Mouse (Mus musculus): ENCODE measurements around the gene Cd300a. TPM values are rescaled to one million over a fixed set of nuclear protein-coding genes. Genes with fewer than 3 reads are reported as not detected.

Gene Cd300a
- total RNA-seq (2015; ENCODE audit: low replicate concordance) (2.1 and 4.3 TPM in 2 replicates), total RNA-seq (2017; ENCODE audit: low replicate concordance) (2.9 and 6.0 TPM in 2 replicates)

GRCm38 (mm10) chr11:114889991-114890518 is at the start of gene Cd300a:
TSS of gene Cd300a (plus strand) at chr11:114890041.
- no peak for ATAC-seq (replicated peaks; ENCODE audit: low FRiP score, poor library complexity, severe bottlenecking)

- ATAC-seq (replicated peaks; ENCODE audit: low FRiP score, poor library complexity, severe bottlenecking): no peak
These were observed 45.9 kb upstream of the Cd300a start for GRCm38 (mm10) chr11:114843818-114844463.

GRCm38 (mm10) chr11:114844464-114845220 is 45.2 kb upstream of the Cd300a start:
- no peak for ATAC-seq (replicated peaks; ENCODE audit: low FRiP score, poor library complexity, severe bottlenecking)

GRCm38 (mm10) chr11:114846336-114846735 is 43.5 kb upstream of the Cd300a start:
- ATAC-seq (replicated peaks; ENCODE audit: low FRiP score, poor library complexity, severe bottlenecking): no peak

- no peak for ATAC-seq (replicated peaks; ENCODE audit: low FRiP score, poor library complexity, severe bottlenecking)
These were observed 42.8 kb upstream of the Cd300a start for GRCm38 (mm10) chr11:114847008-114847407.

- no peak for ATAC-seq (replicated peaks; ENCODE audit: low FRiP score, poor library complexity, severe bottlenecking)
These were observed 40.3 kb upstream of the Cd300a start for GRCm38 (mm10) chr11:114849572-114849971.

- ATAC-seq (replicated peaks; ENCODE audit: low FRiP score, poor library complexity, severe bottlenecking): no peak
These were observed 39.8 kb upstream of the Cd300a start for GRCm38 (mm10) chr11:114850066-114850451.

- no peak for ATAC-seq (replicated peaks; ENCODE audit: low FRiP score, poor library complexity, severe bottlenecking)
These were observed 39.2 kb upstream of the Cd300a start, which contains the start of gene Gprc5c for GRCm38 (mm10) chr11:114850452-114851268. TSS of gene Gprc5c (plus strand) at chr11:114851152.

- no peak for ATAC-seq (replicated peaks; ENCODE audit: low FRiP score, poor library complexity, severe bottlenecking)
These were observed 38.6 kb upstream of the Cd300a start for GRCm38 (mm10) chr11:114851269-114851607.

GRCm38 (mm10) chr11:114851608-114852310 is 38.1 kb upstream of the Cd300a start:
- ATAC-seq (replicated peaks; ENCODE audit: low FRiP score, poor library complexity, severe bottlenecking): no peak

GRCm38 (mm10) chr11:114852311-114853173 is 37.3 kb upstream of the Cd300a start:
- ATAC-seq (replicated peaks; ENCODE audit: low FRiP score, poor library complexity, severe bottlenecking): no peak

GRCm38 (mm10) chr11:114853174-114853838 is 36.5 kb upstream of the Cd300a start:
- no peak for ATAC-seq (replicated peaks; ENCODE audit: low FRiP score, poor library complexity, severe bottlenecking)

GRCm38 (mm10) chr11:114854581-114854980 is 35.3 kb upstream of the Cd300a start:
- ATAC-seq (replicated peaks; ENCODE audit: low FRiP score, poor library complexity, severe bottlenecking): no peak

GRCm38 (mm10) chr11:114856125-114856524 is 33.7 kb upstream of the Cd300a start:
- no peak for ATAC-seq (replicated peaks; ENCODE audit: low FRiP score, poor library complexity, severe bottlenecking)

- ATAC-seq (replicated peaks; ENCODE audit: low FRiP score, poor library complexity, severe bottlenecking): no peak
These were observed 31.2 kb upstream of the Cd300a start for GRCm38 (mm10) chr11:114858641-114859040.

GRCm38 (mm10) chr11:114861057-114861456 is 28.8 kb upstream of the Cd300a start:
- no peak for ATAC-seq (replicated peaks; ENCODE audit: low FRiP score, poor library complexity, severe bottlenecking)

- ATAC-seq (replicated peaks; ENCODE audit: low FRiP score, poor library complexity, severe bottlenecking): no peak
These were observed 27.2 kb upstream of the Cd300a start for GRCm38 (mm10) chr11:114862687-114863086.

GRCm38 (mm10) chr11:114863918-114864420 is 25.9 kb upstream of the Cd300a start:
- no peak for ATAC-seq (replicated peaks; ENCODE audit: low FRiP score, poor library complexity, severe bottlenecking)
